Mouse (Mus musculus): ENCODE results near the gene Atp11b.

DNA sequence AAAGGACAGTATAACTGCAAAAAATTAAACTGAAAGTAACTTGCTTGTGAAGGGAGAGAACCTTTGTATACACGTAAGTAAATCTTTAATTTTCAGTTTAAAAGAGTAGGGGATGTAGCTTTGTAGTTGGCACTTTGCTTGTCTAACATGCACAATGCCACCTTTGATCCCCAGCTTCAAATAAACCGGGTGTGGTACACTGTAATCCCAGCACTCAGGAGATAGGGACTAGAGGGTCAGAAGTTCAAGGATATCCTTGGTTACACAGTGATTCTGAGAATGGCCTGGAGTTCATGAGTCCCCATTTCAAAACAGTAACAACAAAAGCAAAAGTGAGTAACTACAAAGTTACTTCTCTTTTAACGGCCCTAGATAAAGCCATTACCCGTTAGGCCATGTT lies 137.2 kb downstream of the Atp11b start:
- TF ChIP-seq CTCF (IDR thresholded peaks at IDR 0.05; ENCODE audit: extremely low read depth, insufficient read depth, low read length) (no peak), POLR2A (IDR thresholded peaks at IDR 0.05; ENCODE audit: extremely low read depth, insufficient read depth, low read length) (no peak)
